Mouse (Mus musculus): ENCODE data around the gene Trpv4.

DNA sequence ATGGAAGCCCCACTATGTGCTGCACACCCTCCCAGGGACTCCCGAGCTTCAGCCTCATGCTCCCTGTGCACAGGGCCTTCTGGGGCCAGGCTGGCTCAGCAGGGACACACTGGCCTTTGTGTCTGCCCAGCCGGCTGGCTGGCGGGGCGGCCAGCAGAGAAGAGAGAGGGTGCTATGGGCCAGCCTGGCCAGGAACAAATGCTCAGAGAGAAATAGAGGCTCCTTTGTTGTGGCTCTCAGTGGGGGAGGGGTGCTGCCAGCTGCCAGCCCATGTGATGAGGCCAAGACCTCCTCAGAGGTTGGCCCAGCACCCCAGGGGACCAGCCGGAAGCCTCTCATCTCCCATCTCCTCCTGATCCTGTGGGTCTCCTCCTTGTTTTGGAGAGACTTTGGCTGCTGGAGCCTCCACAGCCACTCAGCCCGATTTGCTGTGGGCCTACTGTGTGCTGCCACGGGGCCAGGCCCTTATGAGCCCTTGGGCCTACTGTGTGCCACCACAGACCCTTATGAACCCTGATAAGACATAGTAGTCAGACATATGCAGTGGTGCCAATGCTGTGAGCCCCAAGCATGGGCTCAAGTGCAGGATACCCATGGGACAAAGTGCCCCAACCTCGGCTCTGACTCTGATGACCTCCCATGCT is 78.4 kb downstream of the Trpv4 start:
- TF ChIP-seq CTCF (IDR thresholded peaks at IDR 0.05; ENCODE audit: low read depth) (no peak), EP300 (IDR thresholded peaks at IDR 0.05; ENCODE audit: low read depth) (no peak)
